ENCODE assay signal across 12 mouse cellular contexts in genomic region chr2:135985536-135986265, GRCm38 (mm10).
DNase-seq lines count a peak whose midpoint lies in the region; ATAC-seq and TF ChIP-seq lines count a peak whose summit lies in the region.
"Had no signal": no experiment of that assay in that cellular context is flagged by ENCODE, and none has a peak within 500 bp of the region (broad histone marks: within the 10 kb centered on the region; RNA-seq: fewer than 3 reads in every experiment).

No protein-coding gene starts in this region.

- H3K9me3 ChIP-seq in hindbrain, postnatal 0 days (ENCODE audit: low read length) = no peaks in the 10 kb centered on the region
- H3K9me3 ChIP-seq in hindbrain, embryonic 14.5 days (ENCODE audit: control insufficient read depth, low read length) = no peaks in the 10 kb centered on the region
- no peaks in the 10 kb centered on the region for H3K9me3 ChIP-seq in stomach, postnatal 0 days (ENCODE audit: control insufficient read depth, low read length)
- H3K9me3 ChIP-seq: hindbrain, embryonic 15.5 days; liver, embryonic 15.5 days; midbrain, embryonic 10.5 days had no signal

- no peak overlapping the region for H3K27ac ChIP-seq in hindbrain, postnatal 0 days
- no peak overlapping the region for H3K27ac ChIP-seq in hindbrain, embryonic 14.5 days
- H3K27ac ChIP-seq in testis, adult 2 months (ENCODE audit: control insufficient read depth, insufficient read depth, low read depth, low read length) = no peak overlapping the region
- H3K27ac ChIP-seq in stomach, postnatal 0 days (replicated peaks) = no peak overlapping the region
- H3K27ac ChIP-seq: hindbrain, embryonic 15.5 days; liver, embryonic 15.5 days; midbrain, embryonic 10.5 days had no signal

- no peak overlapping the region for H3K4me3 ChIP-seq in hindbrain, postnatal 0 days (ENCODE audit: low read length)
- H3K4me3 ChIP-seq in hindbrain, embryonic 14.5 days (replicated peaks; ENCODE audit: low read length) = no peak overlapping the region
- no peak overlapping the region for H3K4me3 ChIP-seq in testis, adult 2 months (ENCODE audit: control insufficient read depth, low read depth, low read length)
- no peak overlapping the region for H3K4me3 ChIP-seq in stomach, postnatal 0 days (ENCODE audit: low read depth, low read length)
- H3K4me3 ChIP-seq: hindbrain, embryonic 15.5 days; liver, embryonic 15.5 days; midbrain, embryonic 10.5 days had no signal

- no peak for TF ChIP-seq EP300 in stomach, postnatal 0 days (optimal IDR thresholded peaks at IDR 0.05)

- peak; percentile 34; the same call in 1 of the 2 replicates for TF ChIP-seq CTCF in hindbrain, postnatal 0 days (IDR thresholded peaks at IDR 0.05; ENCODE audit: low read depth)
- peak; percentile 64; the same call in 1 of the 2 replicates for TF ChIP-seq CTCF in testis, adult 2 months (IDR thresholded peaks at IDR 0.05; ENCODE audit: control insufficient read depth, insufficient read depth, insufficient replicate concordance, low read depth, low read length)
- peak; percentile 44 for TF ChIP-seq CTCF in stomach, postnatal 0 days (IDR thresholded peaks at IDR 0.05; ENCODE audit: low read depth)

- H3K36me3 ChIP-seq in hindbrain, postnatal 0 days (ENCODE audit: insufficient read depth, low read length) = peaks cover 6% of the 10 kb centered on the region; the same call in 1 of the 2 replicates
- H3K36me3 ChIP-seq in hindbrain, embryonic 14.5 days (replicated peaks; ENCODE audit: control insufficient read depth, insufficient read depth) = peaks cover 28% of the 10 kb centered on the region
- H3K36me3 ChIP-seq in testis, adult 2 months (ENCODE audit: control insufficient read depth, insufficient read depth, low read length) = no peaks in the 10 kb centered on the region
- no peaks in the 10 kb centered on the region for H3K36me3 ChIP-seq in stomach, postnatal 0 days (ENCODE audit: control insufficient read depth, insufficient read depth, low read length)
- H3K36me3 ChIP-seq: G1E; liver, embryonic 15.5 days had no signal

- no peak for TF ChIP-seq POLR2A in testis, adult 2 months (IDR thresholded peaks at IDR 0.05; ENCODE audit: control insufficient read depth, low read depth, low read length)

- no peak overlapping the region for H3K4me2 ChIP-seq in hindbrain, postnatal 0 days (ENCODE audit: low read depth, low read length)
- H3K4me2 ChIP-seq in hindbrain, embryonic 14.5 days (replicated peaks) = no peak overlapping the region
- no peak overlapping the region for H3K4me2 ChIP-seq in stomach, postnatal 0 days (replicated peaks; ENCODE audit: low read depth)
- H3K4me2 ChIP-seq: heart, embryonic 11.5 days; hindbrain, embryonic 15.5 days; liver, embryonic 15.5 days had no signal

- no peaks in the 10 kb centered on the region for H3K4me1 ChIP-seq in hindbrain, postnatal 0 days (ENCODE audit: insufficient read depth, low read length)
- H3K4me1 ChIP-seq in hindbrain, embryonic 14.5 days (replicated peaks; ENCODE audit: control insufficient read depth, insufficient read depth, low read length) = no peaks in the 10 kb centered on the region
- no peaks in the 10 kb centered on the region for H3K4me1 ChIP-seq in testis, adult 2 months (ENCODE audit: control insufficient read depth, insufficient read depth, low read length)
- no peaks in the 10 kb centered on the region for H3K4me1 ChIP-seq in stomach, postnatal 0 days (replicated peaks; ENCODE audit: control insufficient read depth, insufficient read depth)
- H3K4me1 ChIP-seq: hindbrain, embryonic 15.5 days; liver, embryonic 15.5 days; midbrain, embryonic 10.5 days had no signal

- DNase-seq in hindbrain, postnatal 0 days (ENCODE audit: low spot score) = no peak
- no peak for DNase-seq in hindbrain, embryonic 14.5 days (ENCODE audit: low spot score)
- no peak for DNase-seq in testis, postnatal 14 days (ENCODE audit: low spot score)
- peak; percentile 50 for DNase-seq in ZHBTc4 (ENCODE audit: low read depth, low spot score)
- no peak for DNase-seq in stomach, postnatal 0 days (ENCODE audit: low spot score)

- no peak overlapping the region for H3K9ac ChIP-seq in hindbrain, postnatal 0 days (replicated peaks; ENCODE audit: low read length)
- H3K9ac ChIP-seq in hindbrain, embryonic 14.5 days = no peak overlapping the region
- no peak overlapping the region for H3K9ac ChIP-seq in stomach, postnatal 0 days (ENCODE audit: low read length)
- H3K9ac ChIP-seq: hindbrain, embryonic 15.5 days; liver, embryonic 15.5 days had no signal

- 86% methylated on average over 15 of the region's 15 CpGs for WGBS in hindbrain, postnatal 0 days
- WGBS in hindbrain, embryonic 14.5 days = 89% methylated on average over 15 of the region's 15 CpGs
- WGBS in stomach, postnatal 0 days = 83% methylated on average over 15 of the region's 15 CpGs

- ATAC-seq in hindbrain, postnatal 0 days = no peak
- no peak for ATAC-seq in hindbrain, embryonic 14.5 days (ENCODE audit: low FRiP score)
- no peak for ATAC-seq in stomach, postnatal 0 days (ENCODE audit: low FRiP score, low TSS enrichment)
- ATAC-seq in activated CD4-positive, CD25-positive, alpha-beta regulatory T cell, adult 4 months = no peak

- no peaks in the 10 kb centered on the region for H3K27me3 ChIP-seq in hindbrain, postnatal 0 days (ENCODE audit: insufficient read depth, low read length)
- no peaks in the 10 kb centered on the region for H3K27me3 ChIP-seq in hindbrain, embryonic 14.5 days (ENCODE audit: control insufficient read depth, insufficient read depth, low read length)
- H3K27me3 ChIP-seq in testis, adult 2 months (ENCODE audit: control insufficient read depth, insufficient read depth, low read length) = no peaks in the 10 kb centered on the region
- H3K27me3 ChIP-seq in stomach, postnatal 0 days (ENCODE audit: control insufficient read depth, insufficient read depth, low read length) = no peaks in the 10 kb centered on the region
- H3K27me3 ChIP-seq: hindbrain, embryonic 15.5 days; liver, embryonic 15.5 days had no signal
